Mouse (Mus musculus): ENCODE results near the gene Ndufaf4.
A peak's percentile ranks its signal among the peaks of the same experiment; 100 is the strongest.
"Not testable (repeated sequence)": the region's sequence is repeated elsewhere in the genome, so short reads cannot be mapped to it uniquely, and the experiment has no call there.

Ndufaf4 gene

DNA sequence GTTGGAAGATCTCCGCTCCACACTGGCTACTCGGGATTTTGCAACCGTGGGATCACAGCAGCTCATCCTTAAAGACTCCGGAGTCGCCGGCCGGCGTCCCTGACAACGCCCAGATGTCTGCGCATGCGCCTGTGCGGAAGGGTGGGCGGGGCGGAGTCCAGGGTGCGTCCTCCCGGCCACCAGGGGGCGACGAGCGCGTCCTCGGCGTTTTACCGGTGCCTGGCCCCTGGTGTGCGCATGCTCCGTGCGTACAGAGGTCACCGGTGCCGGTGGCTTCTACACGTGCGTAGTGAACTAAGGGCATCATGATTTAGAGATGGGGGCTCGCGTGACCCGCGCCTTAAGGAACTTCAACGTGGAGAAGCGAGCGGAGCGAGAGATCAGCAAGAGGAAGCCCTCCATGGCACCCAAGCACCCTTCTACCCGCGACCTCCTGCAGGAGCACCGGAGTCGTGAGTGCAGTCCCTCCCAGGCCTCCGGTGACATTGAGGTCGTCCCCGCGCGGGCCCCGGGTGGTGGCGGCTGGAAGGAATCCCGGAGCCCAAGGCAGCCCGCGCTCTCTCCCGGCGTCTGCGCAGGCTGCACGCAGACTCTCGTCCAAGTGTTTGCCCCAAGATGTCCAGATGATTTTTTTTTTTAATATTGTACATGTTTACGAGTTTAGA, at the start of gene Ndufaf4:
Ndufaf4 (plus strand) TSS at position 233 of the 665 bp plus-strand sequence.
- DNase-seq (ENCODE audit: low spot score), result peak; percentile 96

DNA sequence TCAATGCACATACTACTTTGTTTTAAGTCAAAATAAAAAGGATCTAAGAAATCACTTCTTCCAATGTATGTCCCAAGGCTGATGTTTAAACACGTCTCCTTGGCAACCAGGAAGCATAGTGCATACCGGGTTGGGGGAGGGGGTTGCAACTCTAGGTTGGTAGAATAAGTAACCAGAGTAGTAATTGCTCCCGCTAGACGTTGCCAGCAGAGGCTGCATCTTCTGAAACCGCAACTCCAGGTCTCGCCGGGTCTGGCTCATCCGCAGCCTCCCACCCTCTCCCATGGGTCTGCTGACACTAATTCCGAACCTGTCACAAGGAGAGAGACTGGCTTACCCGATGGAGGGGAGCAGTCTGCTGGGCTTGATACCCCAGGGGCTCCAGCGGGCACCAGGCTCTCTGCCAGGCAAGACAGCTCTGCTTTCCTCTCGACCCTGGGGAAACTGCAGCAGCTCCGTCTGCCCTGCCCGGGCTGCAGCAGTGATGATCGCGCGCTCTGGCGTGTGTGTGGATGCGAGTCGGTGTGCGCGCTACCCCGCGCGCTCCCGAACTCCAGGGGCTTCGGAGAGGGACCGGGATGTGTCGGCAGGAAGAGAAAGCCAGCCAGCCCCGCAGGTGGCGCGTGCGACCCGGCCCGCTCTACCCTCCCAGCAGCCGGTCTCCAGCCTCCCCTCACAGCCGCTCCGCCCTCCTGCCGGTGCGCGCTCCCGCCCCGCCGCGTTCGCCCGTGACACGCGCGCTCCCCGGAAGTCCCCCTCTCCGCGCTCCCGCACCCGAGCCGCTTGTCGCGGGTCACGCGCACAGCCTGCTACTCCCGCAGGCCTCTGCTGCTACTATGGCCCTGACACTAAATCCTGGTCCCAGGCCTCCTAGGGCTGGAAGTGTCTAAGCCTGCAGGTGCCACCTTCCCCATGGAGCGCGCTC, 47.2 kb upstream of the Ndufaf4 start, which contains the start of gene Klhl32:
Klhl32 (minus strand) TSS at position 724 of the 925 bp plus-strand sequence.
- peak; percentile 86 for DNase-seq (ENCODE audit: low spot score)

DNA sequence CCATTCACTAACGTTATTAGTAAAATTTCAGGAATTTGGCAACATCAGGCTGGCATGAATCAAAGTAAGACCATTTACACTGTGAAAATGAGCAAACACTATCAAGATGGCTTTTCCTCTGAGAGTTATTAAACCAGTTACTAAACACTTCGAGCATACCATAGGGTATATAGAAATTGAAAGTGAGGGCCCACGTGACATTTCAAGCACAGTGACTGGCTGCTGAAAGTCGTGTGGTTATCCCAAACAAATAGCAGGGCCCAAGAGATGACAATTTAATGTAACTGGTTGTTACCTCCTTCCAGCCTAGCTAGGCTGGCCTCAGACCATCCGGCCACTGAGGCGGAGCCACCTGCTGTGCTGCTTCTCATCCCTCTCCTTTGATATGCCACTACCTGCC, 32.2 kb upstream of the Ndufaf4 start:
- no peak for DNase-seq (ENCODE audit: low spot score)

DNA sequence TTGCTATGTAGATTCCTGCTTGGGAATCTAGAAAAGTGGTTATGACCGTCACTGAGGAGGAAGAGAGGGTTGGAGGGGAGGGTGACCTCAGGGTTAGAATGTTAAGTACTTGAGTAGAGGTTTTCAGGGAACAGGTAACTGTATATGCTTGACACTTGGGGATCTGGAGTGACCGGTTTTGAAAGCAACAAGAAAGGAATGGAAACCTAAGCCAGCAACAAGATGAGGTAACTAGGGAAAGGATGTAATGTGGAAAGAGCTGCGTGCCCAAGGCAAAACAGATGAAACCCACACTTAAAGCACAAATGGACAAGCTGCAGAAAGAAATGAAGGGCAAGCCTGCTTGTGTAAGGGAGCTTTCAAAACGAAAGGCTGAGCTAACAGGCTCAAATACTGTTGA, 28.7 kb upstream of the Ndufaf4 start:
- peak; percentile 17 for DNase-seq (ENCODE audit: low spot score)

DNA sequence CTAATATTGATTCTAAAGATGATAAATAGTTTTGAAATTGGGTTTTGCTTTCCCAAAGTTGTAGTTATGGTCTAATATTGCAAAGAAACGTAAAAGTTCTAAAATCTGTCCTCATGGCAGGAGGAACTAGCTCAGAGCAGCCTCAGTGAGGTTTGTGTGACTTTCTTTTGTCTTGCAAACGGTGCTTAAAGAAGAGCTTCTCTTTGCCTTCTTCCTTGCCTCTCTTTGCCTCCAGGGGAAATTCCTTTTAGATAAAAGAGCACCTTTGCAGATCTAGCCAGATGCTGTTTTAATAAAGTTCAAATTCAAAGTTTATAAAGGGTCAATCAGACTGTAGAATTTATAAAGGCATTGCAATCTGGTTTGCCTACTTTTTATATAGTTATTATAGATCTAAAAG, 8.5 kb upstream of the Ndufaf4 start:
- DNase-seq (ENCODE audit: low spot score), result not testable (repeated sequence)

DNA sequence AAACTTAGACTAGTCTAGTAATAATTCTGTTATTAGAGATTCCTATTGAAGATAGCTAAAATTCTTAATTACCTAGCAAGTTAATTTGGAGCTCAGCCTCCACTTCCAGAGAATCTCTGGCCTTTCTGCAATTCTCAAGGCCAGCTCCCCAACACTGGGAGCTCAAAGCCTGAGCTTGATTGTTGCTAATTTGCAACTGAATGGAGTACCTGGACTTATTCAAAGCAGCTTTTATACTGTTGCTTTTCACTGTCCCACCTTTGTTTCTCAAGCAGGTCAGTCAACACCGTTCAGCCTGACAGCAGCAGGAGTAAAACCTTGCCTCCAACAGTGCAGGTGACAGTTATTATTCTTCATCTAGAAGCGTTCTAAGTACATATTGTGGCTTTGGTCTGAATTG, 5.6 kb upstream of the Ndufaf4 start:
- not testable (repeated sequence) for DNase-seq (ENCODE audit: low spot score)

DNA sequence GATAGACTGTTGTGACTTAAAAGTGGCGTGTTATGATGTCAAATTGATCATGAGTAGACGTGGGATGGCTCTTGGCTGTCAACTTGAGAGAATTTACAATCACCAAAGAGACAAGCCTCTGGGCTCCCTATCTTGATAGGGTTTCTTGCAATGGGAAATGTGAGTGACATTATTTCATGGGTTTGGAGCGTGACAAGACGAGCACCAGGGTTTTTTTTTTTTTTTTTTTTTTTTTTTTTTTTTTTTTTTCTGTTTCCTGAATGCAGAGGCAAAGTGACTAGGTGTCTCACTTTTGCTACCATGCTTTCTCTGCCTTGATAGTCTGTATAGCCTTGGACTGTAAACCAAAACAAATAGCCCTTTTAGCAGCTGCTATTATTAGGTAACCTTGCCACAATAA, 3.3 kb upstream of the Ndufaf4 start:
- no peak for DNase-seq (ENCODE audit: low spot score)

DNA sequence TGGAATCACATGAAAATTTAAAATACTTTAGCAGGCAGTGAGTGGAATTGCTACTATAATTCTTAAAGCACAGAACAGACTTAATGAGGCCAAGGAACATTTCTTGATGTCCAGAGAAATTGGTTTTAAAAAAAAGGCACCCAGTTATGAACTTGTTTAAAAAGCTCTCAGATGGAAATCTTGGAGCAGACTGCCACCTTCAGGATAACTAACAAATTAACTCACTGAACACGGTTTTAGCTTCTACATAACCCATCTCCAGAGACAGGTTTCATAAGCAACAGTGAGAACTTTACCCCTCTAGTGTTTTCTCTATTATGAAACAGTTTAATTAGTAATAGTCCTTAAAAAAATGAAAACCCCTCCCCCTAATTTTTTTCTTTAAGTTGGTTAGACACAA, 1.1 kb upstream of the Ndufaf4 start:
- peak; percentile 68 for DNase-seq (ENCODE audit: low spot score)

DNA sequence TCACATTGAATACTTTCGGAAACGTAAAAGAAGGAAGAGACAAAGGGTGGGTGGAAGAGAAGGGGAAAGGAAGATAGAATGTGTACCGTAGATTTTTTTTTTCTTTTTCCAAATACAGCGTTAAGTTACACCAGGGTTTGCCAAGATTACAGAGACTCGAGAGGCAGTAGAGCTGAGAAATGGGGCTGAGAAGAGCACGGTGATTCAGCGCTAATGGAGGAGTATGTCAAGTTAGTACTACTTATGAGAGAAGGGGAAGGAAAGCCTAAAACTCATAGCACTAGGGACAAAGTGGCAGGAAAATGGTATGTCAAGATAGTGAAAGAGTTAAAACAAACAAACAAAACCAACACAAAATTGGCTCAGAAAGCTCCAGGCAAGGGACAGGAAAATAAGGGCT, 532 bp upstream of the Ndufaf4 start:
- peak; percentile 23 for DNase-seq (ENCODE audit: low spot score)

DNA sequence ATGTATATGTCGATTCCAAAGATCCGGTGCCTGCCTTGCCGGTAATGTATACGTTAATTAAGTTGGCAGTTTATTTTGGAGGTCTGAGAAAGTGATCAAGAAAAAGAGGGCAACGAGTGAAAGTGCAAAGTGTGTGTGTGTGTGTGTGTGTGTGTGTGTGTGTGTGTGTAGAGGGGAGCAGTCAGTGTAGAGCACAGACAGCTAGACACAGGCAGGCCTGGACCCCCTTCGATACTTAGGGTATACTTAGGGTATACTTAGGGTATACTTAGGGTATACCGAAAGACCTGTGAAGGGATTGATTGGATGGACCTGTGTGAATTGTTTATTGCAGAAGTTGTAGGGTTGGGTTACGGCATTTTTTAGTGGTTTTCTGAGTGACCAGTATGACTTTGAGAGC, 753 bp downstream of the Ndufaf4 start:
- DNase-seq (ENCODE audit: low spot score), result no peak

DNA sequence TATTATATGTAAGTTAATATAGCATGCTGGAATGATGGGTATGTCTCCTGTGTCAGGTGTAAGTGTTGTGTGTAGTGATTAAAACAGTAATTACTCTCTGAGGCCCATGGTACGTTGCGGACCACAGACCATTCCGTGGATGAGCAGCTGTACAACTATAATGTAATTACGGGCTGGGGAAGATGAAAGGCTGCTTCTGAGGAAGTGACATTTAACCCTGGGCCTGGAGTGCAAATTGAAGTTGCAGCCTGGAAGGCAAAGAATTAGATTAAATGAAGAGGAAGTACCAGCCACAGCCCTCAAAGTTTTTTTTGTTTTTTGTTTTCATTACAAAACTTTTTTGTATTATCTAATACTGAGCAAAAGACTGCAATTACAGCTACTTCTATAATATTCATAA, 1.3 kb downstream of the Ndufaf4 start:
- peak; percentile 30 for DNase-seq (ENCODE audit: low spot score)

DNA sequence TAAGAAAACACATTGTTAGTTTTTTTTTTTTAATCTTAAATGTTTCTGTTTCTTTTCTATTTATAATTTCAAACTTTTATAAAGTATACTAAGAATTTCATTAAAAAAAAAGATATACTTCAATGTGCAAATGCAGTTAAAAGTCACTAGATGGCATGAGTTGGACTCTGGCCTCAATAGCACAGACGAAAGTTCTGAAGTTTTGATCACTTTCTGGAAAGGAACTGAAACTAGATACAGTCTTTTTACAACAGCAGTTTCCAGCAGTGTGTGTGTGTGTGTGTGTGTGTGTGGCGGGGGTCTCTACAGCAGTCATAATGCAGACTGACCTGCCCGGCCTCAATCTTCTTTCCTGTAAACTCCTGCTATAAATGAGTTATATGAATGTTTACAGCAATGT, 9.9 kb downstream of the Ndufaf4 start:
- DNase-seq (ENCODE audit: low spot score), result no peak

DNA sequence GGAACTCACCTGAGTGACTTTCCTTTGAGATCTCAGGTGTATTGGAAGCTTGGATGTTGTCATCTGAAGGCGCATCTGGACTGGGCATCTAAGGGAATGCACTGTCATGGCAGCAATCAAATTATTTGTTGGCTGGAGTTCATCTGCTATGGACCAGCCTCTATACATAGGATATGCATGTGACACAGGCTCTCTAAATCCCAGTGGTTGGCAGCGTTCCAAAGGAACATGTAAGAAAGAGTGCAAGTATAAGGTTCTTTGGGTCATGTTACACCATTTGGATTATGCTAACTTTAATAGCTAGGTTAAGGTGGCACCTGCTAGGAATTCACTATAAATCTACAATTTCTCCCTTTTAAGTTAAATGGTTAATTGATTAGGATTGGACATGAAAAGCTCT, 17.7 kb downstream of the Ndufaf4 start:
- no peak for DNase-seq (ENCODE audit: low spot score)

DNA sequence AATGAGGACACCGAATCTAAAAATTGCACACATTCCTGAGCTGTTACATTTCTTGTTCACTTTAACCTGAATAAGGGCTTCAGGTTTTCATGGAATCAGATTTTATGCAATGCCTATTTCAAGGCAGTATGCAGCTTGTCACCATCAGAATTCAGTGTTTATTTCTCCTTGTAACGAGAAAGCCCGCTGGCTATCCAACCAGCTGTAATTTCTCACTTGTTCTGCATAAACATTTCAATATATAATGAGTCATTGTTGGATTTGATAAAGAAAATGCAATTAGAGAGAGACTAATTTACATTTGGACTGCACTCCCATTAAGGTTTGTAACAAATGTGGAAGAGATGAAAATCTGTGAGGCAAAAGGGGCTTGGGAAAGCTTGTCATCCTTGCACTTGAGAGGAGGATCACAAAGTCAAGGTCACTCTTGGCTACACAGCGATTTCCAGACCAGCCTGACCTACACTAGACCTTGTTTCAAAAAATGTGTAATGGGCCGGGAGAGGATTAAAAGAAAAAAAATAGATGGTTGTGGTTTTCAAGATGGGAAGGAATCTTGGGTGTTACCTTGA, 22.2 kb downstream of the Ndufaf4 start:
- DNase-seq (ENCODE audit: low spot score), result no peak

DNA sequence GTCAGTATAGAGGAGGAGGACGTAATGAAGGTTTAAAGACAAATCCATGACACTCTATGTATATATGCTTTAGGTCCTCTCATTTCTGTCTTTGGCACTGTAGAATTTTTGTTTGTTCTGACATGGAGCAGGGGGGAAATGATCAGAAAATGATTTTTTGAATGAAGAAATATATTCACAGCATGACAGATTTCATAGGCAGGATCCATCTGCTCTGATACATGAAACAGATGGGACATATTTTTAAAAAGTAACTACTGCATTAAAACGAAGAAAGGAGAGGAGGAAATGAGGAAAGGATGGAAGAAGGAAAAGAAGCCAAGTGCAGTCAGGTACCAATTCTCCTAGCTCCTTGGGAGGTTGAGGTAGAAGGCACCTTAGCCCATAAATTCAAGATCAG, 26.8 kb downstream of the Ndufaf4 start:
- no peak for DNase-seq (ENCODE audit: low spot score)

DNA sequence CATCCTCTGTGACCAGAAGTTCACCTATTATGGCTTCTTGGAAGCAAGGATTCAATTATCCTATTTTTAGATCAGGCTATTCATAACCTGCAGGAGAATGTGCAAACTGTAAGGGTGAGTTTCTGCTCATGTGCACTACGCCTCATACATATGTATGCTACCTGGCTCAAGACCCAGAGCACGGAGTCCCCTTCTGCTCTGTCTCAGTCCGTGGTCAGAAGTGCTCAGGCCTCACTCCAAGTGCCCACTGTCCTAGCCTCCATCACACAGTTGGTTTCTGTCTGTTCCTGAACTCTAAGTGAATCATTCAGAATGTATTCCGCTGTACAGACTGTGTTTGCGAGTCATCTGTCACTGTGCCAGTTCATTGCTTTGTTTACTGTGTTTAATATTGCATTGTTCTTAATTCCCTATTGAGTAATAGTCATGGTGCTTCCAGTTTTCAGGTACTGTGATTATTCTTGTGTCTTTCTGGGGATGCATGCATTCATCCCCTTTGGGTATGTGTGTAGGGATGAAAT, 30.4 kb downstream of the Ndufaf4 start:
- DNase-seq (ENCODE audit: low spot score), result no peak

DNA sequence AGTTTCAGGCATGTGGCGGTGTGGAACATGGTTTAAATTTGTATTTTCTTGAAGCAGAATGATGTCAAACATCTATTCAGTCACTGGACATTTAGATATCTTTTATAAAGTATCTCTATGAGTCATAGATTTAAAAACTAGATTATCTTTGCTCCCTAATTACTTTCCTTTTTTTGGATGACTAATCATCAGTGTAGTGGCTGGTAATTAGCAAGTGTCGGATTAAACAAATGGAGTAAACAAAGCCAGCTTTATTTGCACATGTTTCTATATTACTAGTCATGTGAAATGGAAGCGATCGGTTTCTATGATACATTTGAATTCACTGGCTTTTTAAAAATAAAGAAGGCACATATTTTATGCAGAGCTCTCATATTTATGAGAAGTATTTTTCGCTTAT, 31.0 kb downstream of the Ndufaf4 start:
- no peak for DNase-seq (ENCODE audit: low spot score)

DNA sequence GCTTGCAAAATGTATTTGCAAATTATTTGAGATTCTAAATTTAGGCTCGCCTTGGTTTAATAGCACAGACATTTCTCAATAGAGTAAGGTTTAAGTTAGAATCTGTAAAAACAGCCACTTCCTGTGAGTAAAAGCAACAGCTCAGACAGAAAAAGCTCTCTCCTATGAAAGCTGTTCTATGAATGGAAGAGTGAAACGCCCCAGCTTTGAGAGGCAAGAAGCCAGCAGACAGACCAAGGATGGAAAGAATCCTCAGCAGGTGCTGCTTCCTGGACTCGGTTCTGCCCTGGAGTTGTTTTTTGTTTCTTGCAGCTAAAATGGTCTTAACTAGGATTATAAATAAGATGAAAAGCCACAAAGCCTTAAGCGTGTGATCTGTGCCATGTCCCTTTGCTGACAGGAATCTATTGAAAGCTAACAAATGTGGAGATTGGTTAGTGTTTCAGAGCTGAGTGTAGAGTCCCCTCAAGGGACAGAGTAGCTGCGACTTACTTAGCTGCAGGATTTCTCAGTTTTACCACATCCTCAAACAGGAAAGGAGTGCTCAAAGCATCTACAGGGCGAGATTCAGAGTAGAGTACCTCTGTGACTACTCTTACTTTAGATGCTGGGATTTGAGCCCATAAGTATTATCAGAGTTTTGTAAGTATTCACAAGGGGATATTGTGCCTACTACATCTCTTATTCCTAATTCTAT, 45.0 kb downstream of the Ndufaf4 start:
- DNase-seq (ENCODE audit: low spot score), result no peak
